Mouse (Mus musculus): ENCODE results near the gene Csrp1.

- no peak for TF ChIP-seq TAL1 (conservative IDR thresholded peaks at IDR 0.05; ENCODE audit: low read depth, low read length)
- no peak for TF ChIP-seq CTCF (IDR thresholded peaks at IDR 0.05; ENCODE audit: low read depth, low read length)
These were observed 48.5 kb downstream of the Csrp1 start for GRCm38 (mm10) chr1:135768400-135768799.
